Mouse (Mus musculus) hindbrain, embryonic 16.5 days (tissue): ENCODE results near the gene Slc38a9. TPM values are rescaled to one million over a fixed set of nuclear protein-coding genes. Genes with fewer than 3 reads are reported as not detected.

Experiments
- ATAC-seq: fragments of 200-750 bp; cut with Nextera tagmentation; 2 replicates; pipeline ENCODE4 v1.8.0; 2017; ENCODE audit warnings: moderate TSS enrichment, moderate library complexity
- H3K27ac ChIP-seq: fragments of 300-500 bp; sonication (generic); 2 replicates; pipeline ENCODE4 v1.5.1; 2014; ENCODE audit warnings: low read depth, mild to moderate bottlenecking, control low read depth, low read length, moderate library complexity
- H3K27me3 ChIP-seq: fragments of 300-500 bp; sonication (generic); replicated peaks from 2 replicates; pipeline ENCODE4 v1.6.1; 2014; ENCODE audit warnings: low read length; ENCODE audit not compliant: control insufficient read depth, insufficient read depth
- H3K36me3 ChIP-seq: fragments of 300-500 bp; sonication (generic); 2 replicates; pipeline ENCODE4 v1.6.1; 2014; ENCODE audit warnings: mild to moderate bottlenecking, low read length, moderate library complexity, mixed read lengths; ENCODE audit not compliant: control insufficient read depth, insufficient read depth
- H3K4me1 ChIP-seq: fragments of 300-500 bp; sonication (generic); 2 replicates; pipeline ENCODE4 v1.6.1; 2014; ENCODE audit warnings: low read depth, low read length; ENCODE audit not compliant: control insufficient read depth, insufficient read depth
- H3K4me2 ChIP-seq: fragments of 300-500 bp; sonication (generic); 2 replicates; pipeline ENCODE4 v1.6.1; 2014; ENCODE audit warnings: mild to moderate bottlenecking, low read length, control low read depth, moderate library complexity
- H3K4me3 ChIP-seq: fragments of 300-500 bp; sonication (generic); 2 replicates; pipeline ENCODE4 v1.5.1; 2014; ENCODE audit warnings: mild to moderate bottlenecking, low read length, control low read depth, moderate library complexity
- H3K9ac ChIP-seq: fragments of 300-500 bp; sonication (generic); 2 replicates; pipeline ENCODE4 v1.6.1; 2014; ENCODE audit warnings: low read depth, mild to moderate bottlenecking, control low read depth, low read length, moderate library complexity
- H3K9me3 ChIP-seq: fragments of 300-500 bp; sonication (generic); 2 replicates; pipeline ENCODE4 v1.6.1; 2014; ENCODE audit warnings: mild to moderate bottlenecking, low read length, moderate library complexity; ENCODE audit not compliant: control insufficient read depth
- WGBS: fragments of 180-500 bp; shearing (Covaris S2); extraction: QIAGEN DNeasy Blood & Tissue Kit; methylation state at CpG from one replicate; pipeline ENCODE4 v1.1.7; 2014; 5-methylcytosine and 5-hydroxymethylcytosine counted together
- polyA plus RNA-seq: library from polyadenylated mRNA; unstranded; fragments of >200 nt; fragmentation: Nextera tagmentation; extraction: Ambion mirVana; gene quantifications from 2 replicates; pipeline ENCODE4 v1.2.1, GENCODE M21; 2015

Gene Slc38a9
- polyA plus RNA-seq, 1 experiment from 2014 or later = 22.6 TPM

DNA sequence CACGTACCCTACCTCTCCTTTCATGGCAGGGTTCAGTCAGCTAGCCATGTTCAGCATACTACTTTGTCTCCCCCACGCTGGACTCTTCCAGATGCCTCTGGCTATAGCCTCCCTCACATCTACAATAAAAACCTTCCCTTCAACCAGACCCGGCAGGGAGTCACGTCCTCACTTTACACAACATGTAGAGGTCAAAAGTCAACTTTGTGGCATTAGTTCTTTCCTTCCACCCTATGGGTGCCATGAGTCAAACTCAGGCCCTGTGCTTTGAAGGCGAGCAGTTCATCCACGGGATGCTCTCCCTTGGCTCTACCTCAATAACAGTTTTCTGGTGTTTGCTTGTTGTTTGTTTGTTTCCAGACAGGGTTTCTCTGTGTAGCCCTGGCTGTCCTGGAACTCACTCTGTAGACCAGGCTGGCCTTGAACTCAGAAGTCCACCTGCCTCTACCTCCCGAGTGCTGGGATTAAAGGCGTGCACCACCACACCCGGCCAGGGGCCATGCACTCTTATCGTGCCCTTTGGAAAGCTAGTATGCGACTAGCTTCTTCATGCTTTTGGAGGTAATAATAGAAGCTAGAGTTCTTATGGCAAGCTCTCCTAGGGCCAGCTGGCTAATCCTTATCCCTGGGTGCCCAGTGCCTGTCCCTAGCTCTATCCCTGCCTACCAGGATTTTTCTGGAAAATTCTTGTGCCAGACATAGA lies 88.4 kb downstream of the Slc38a9 start:
- Histone ChIP-seq H3K27ac (no peak overlapping the region), H3K36me3 (no peaks in the 10 kb centered on the region), H3K4me3 (no peak overlapping the region), H3K9me3 (no peaks in the 10 kb centered on the region), H3K9ac (no peak overlapping the region), H3K4me1 (peaks cover 6% of the 10 kb centered on the region; the same call in 1 of the 2 replicates), H3K27me3 (no peaks in the 10 kb centered on the region), H3K4me2 (no peak overlapping the region)
- ATAC-seq = no peak
- 92% methylated on average over 11 of the region's 11 CpGs for WGBS

DNA sequence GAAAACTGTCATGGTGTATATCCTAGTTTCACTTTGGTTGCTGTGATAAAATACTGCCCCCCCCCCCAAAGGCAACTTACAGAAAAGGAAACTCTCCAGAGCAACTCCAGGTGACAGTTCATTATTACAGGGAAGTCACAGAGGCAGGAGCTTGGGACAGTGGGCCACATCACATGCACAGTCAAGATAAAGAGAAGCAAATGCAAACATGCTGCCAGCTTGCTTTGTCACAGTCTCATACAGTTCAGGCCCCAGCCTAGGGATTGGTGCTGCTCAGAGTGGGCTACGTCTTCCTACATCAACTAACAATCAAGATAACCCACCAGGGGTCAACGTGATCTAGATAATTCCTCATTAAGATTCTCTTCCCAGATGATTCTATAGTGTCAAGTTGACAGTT lies 89.3 kb downstream of the Slc38a9 start:
- 94% methylated on average over 2 of the region's 2 CpGs for WGBS
- no peak for ATAC-seq
- H3K36me3 ChIP-seq = no peaks in the 10 kb centered on the region

DNA sequence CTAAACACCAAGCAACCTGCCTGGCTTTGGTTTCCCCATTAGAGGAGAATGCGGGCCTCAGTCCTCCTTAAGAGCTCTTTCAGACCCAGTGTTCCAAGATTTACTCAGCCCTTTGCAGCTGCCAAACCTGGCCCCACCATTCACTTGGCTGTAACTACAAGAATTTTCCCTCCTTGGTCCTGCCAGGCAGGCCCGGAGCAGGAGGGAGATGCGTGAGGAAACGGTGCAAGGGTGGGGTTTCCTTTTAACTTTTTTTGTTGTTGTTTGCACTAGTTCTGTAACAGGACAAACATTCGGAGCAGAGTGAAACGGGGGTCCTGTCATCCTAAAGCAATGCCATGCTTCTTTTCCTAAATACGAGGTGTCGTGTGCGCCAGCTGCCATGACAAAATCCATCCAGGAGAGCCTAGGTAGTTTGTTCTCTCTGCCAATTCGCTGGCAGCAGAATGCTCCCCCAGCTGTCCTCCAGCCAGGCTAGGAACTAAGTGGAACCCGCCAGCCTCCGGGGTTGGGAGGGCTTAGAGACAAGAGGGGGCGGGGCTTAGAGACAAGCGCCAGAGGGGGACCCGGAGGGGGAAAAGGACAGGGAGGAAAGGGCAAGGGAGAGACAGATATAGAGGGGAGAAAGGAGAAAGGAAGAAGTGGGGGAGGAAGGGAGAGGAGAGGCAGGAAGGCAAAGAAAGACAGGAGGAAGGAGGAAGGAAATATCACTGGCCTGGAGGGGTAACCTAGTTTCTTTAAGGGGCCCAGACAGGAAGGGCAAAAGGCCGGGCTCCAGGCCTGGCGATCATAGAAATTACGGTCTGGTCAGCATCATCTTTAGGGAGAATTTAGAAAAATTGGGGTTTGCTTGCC lies 91.1 kb downstream of the Slc38a9 start:
- ATAC-seq = peak; percentile 74
- 30% methylated on average over 18 of the region's 18 CpGs for WGBS
- Histone ChIP-seq H3K27me3 (no peaks in the 10 kb centered on the region), H3K9ac (no peak overlapping the region), H3K9me3 (no peaks in the 10 kb centered on the region), H3K27ac (peak overlapping the region; percentile 45), H3K36me3 (no peaks in the 10 kb centered on the region), H3K4me1 (peaks cover 12% of the 10 kb centered on the region), H3K4me3 (peak overlapping the region; percentile 9; the same call in 1 of the 2 replicates), H3K4me2 (peak overlapping the region; percentile 35)

More for the DNA sequence above, 89.3 kb downstream of the Slc38a9 start:
- Histone ChIP-seq H3K27ac (no peak overlapping the region), H3K9me3 (no peaks in the 10 kb centered on the region), H3K9ac (no peak overlapping the region), H3K4me1 (peaks cover 6% of the 10 kb centered on the region; the same call in 1 of the 2 replicates), H3K27me3 (no peaks in the 10 kb centered on the region), H3K4me2 (no peak overlapping the region), H3K4me3 (no peak overlapping the region)

DNA sequence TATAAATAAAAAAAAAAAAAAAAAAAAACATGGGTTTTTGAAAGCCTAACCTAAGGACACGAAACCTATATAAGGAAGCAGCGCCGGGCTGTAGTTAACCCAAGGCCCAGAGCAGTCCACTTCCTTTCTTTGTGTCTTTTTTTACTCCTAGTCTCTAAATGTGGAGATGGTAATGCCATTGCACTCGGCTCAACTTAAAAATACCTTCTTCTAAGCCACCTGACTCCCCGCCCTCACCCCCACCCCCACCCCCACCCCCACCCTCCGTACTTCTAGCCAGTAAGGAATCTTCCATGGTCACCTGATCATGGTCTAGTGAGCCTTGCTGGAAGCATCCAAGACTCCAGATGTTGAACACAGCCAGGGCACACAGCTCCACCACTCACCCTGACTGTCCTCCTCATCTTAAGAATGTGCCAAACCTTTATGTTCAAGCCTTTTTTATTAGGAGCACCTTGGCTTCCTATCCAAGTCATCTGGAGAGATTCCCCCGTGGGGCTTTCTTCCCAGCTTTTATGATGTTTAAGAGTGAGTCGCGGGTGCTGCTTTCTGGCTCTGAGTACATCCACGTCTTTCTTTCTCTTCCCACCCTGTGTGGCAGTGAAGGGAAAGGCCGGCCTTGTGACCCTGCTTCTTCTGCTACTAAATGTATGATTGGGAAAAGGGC lies 91.9 kb downstream of the Slc38a9 start:
- no peak overlapping the region for H3K27ac ChIP-seq
- ATAC-seq = no peak
- H3K4me2 ChIP-seq = no peak overlapping the region
- H3K27me3 ChIP-seq = no peaks in the 10 kb centered on the region
- no peaks in the 10 kb centered on the region for H3K36me3 ChIP-seq
- H3K4me3 ChIP-seq = no peak overlapping the region
- H3K4me1 ChIP-seq = peaks cover 12% of the 10 kb centered on the region
- 80% methylated on average over 11 of the region's 11 CpGs for WGBS
- H3K9ac ChIP-seq = no peak overlapping the region
- no peaks in the 10 kb centered on the region for H3K9me3 ChIP-seq

DNA sequence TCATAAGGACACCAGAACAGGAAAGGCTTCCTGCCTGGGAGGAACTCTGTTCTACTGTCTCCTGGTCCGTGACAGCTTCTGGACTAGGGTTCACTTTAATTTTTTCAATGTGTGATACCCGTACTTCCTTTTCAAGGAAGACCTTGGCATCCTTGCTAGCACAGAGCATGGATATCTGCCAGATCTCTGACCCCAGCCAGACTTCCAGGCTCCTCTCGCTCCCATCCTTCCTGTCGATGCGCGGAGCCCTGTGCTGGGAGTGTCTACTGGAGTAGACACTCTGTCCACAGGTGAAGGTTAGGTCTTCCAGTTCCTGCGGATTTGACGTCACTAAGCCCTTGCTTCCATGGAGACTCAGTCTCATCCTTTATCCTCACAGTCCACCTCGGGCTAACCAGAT lies 93.0 kb downstream of the Slc38a9 start:
- no peak overlapping the region for H3K27ac ChIP-seq
- no peaks in the 10 kb centered on the region for H3K36me3 ChIP-seq
- ATAC-seq = no peak
- no peak overlapping the region for H3K9ac ChIP-seq
- 84% methylated on average over 9 of the region's 9 CpGs for WGBS
- H3K4me3 ChIP-seq = no peak overlapping the region
- no peaks in the 10 kb centered on the region for H3K27me3 ChIP-seq
- peaks cover 12% of the 10 kb centered on the region for H3K4me1 ChIP-seq
- H3K9me3 ChIP-seq = no peaks in the 10 kb centered on the region
- no peak overlapping the region for H3K4me2 ChIP-seq

DNA sequence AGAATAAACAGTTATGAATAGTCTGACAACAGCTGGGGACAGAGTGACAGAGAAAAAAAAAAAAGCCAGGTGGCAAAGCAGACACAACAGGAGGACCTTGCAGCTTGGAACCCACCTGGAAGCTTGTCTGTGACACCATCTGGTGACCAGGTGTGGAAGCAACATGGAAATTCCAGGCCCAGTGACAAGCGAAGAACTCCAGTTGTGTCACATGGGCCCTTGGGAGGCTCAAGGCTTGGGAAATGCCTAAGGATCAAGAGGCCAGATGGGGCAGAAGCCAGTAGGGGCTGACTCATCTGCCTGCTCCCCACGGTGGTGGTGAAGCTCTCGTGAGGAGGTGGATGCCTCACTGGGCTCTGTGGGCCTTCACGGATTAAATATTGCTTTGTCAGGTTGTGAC lies 94.3 kb downstream of the Slc38a9 start:
- no peak overlapping the region for H3K27ac ChIP-seq
- no peaks in the 10 kb centered on the region for H3K27me3 ChIP-seq
- no peak overlapping the region for H3K4me3 ChIP-seq
- no peaks in the 10 kb centered on the region for H3K9me3 ChIP-seq
- no peaks in the 10 kb centered on the region for H3K36me3 ChIP-seq
- peaks cover 12% of the 10 kb centered on the region for H3K4me1 ChIP-seq
- 49% methylated on average over 4 of the region's 4 CpGs for WGBS
- ATAC-seq = no peak
- no peak overlapping the region for H3K9ac ChIP-seq
- no peak overlapping the region for H3K4me2 ChIP-seq

DNA sequence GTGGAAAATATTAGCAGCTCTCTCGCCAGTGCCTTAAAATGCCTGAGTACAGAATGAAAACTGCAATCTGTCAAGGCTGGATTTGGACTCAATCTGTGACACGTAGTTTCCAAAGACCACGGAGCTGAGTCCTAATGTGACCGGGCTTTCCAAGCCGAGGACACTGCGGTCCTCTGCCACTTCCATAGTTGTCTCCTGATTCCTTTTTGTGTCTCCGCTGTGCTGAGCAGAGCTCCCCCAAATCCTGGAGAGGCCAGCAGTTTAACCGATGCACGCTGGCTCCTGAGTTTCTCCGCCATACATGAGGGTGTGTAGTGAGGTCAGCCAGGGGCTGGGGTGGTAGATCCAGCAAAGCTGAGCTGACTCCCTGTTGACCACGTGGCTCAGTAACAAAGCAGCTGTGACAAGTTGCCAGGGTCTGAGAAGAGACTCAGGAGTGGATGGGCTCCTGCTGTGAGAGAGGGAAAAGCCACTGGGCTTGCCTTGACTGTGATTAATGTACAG lies 95.0 kb downstream of the Slc38a9 start:
- Histone ChIP-seq H3K27ac (peak overlapping the region; percentile 51; the same call in 1 of the 2 replicates), H3K4me1 (peaks cover 12% of the 10 kb centered on the region), H3K4me3 (no peak overlapping the region), H3K36me3 (no peaks in the 10 kb centered on the region), H3K4me2 (peak overlapping the region; percentile 24), H3K9ac (no peak overlapping the region), H3K9me3 (no peaks in the 10 kb centered on the region), H3K27me3 (no peaks in the 10 kb centered on the region)
- ATAC-seq = peak; percentile 65
- WGBS = 42% methylated on average over 11 of the region's 11 CpGs

DNA sequence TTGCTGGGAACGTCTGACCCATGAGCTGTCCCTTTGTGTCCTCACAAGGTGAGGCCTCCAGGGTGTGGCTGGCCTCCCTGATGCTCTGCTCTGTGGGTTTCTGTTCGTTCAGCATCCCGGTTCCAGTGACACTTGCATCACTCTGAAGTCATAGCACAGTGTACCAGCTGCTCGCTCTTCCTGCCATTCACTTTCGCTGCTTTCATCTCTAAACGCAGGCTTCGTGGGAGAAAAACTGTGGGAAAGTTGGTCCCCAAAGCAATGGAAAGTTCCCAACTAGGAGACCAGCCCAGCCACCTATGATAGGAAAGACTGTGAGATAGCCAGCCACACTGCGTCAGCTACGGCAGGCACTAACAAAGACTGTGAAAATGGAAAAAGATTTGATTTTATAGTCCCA lies 96.8 kb downstream of the Slc38a9 start:
- no peak overlapping the region for H3K4me2 ChIP-seq
- 88% methylated on average over 9 of the region's 9 CpGs for WGBS
- ATAC-seq = no peak

More for the DNA sequence above, 96.8 kb downstream of the Slc38a9 start:
- H3K4me1 ChIP-seq = peaks cover 6% of the 10 kb centered on the region; the same call in 1 of the 2 replicates
- H3K4me3 ChIP-seq = no peak overlapping the region
- H3K36me3 ChIP-seq = no peaks in the 10 kb centered on the region
- no peak overlapping the region for H3K9ac ChIP-seq
- no peaks in the 10 kb centered on the region for H3K27me3 ChIP-seq
- H3K27ac ChIP-seq = no peak overlapping the region
- H3K9me3 ChIP-seq = no peaks in the 10 kb centered on the region
